Mouse (Mus musculus): ENCODE data around the gene Kcnk15.

The Kcnk15 gene

GRCm38 (mm10) chr2:163875484-163875883 lies 22.0 kb downstream of the Kcnk15 start:
- DNase-seq (ENCODE audit: low spot score in 2 of 2): peak in 1 of 2 experiments; percentile 74

- no peak for DNase-seq (ENCODE audit: low spot score in 2 of 2)
Observed at GRCm38 (mm10) chr2:163876830-163877498, 23.5 kb downstream of the Kcnk15 start.

- DNase-seq (ENCODE audit: low spot score in 2 of 2): no peak
Observed at GRCm38 (mm10) chr2:163880891-163881290, 27.4 kb downstream of the Kcnk15 start.

- DNase-seq (ENCODE audit: low spot score in 2 of 2): no peak
Observed at GRCm38 (mm10) chr2:163882859-163883652, 29.6 kb downstream of the Kcnk15 start.

GRCm38 (mm10) chr2:163889411-163889810 lies 36.0 kb downstream of the Kcnk15 start:
- DNase-seq (ENCODE audit: low spot score in 2 of 2): no peak

- no peak for DNase-seq (ENCODE audit: low spot score in 2 of 2)
Observed at GRCm38 (mm10) chr2:163890586-163890985, 37.1 kb downstream of the Kcnk15 start.

- DNase-seq (ENCODE audit: low spot score in 2 of 2): no peak
Observed at GRCm38 (mm10) chr2:163891271-163891670, 37.8 kb downstream of the Kcnk15 start.

- DNase-seq (ENCODE audit: low spot score in 2 of 2): no peak
Observed at GRCm38 (mm10) chr2:163893446-163894370, 40.3 kb downstream of the Kcnk15 start.

GRCm38 (mm10) chr2:163895156-163895555 lies 41.7 kb downstream of the Kcnk15 start:
- DNase-seq (ENCODE audit: low spot score in 2 of 2): no peak

- no peak for DNase-seq (ENCODE audit: low spot score in 2 of 2)
Observed at GRCm38 (mm10) chr2:163897026-163897425, 43.6 kb downstream of the Kcnk15 start.

- no peak for DNase-seq (ENCODE audit: low spot score in 2 of 2)
Observed at GRCm38 (mm10) chr2:163897988-163898535, 44.6 kb downstream of the Kcnk15 start.

- no peak for DNase-seq (ENCODE audit: low spot score in 2 of 2)
Observed at GRCm38 (mm10) chr2:163899910-163900411, 46.5 kb downstream of the Kcnk15 start.

- no peak for DNase-seq (ENCODE audit: low spot score in 2 of 2)
Observed at GRCm38 (mm10) chr2:163901043-163901442, 47.6 kb downstream of the Kcnk15 start.

- no peak for DNase-seq (ENCODE audit: low spot score in 2 of 2)
Observed at GRCm38 (mm10) chr2:163902448-163902847, 49.0 kb downstream of the Kcnk15 start.

GRCm38 (mm10) chr2:163903461-163903860 lies 50.0 kb downstream of the Kcnk15 start:
- no peak for DNase-seq (ENCODE audit: low spot score in 2 of 2)

- DNase-seq (ENCODE audit: low spot score in 2 of 2): no peak
Observed at GRCm38 (mm10) chr2:163904323-163904722, 50.9 kb downstream of the Kcnk15 start.

GRCm38 (mm10) chr2:163907131-163907530 lies 53.7 kb downstream of the Kcnk15 start:
- no peak for DNase-seq (ENCODE audit: low spot score in 2 of 2)

Data from cerebellum, postnatal 4 days (tissue).